Mouse (Mus musculus) embryonic facial prominence, embryonic 11.5 days (tissue): ENCODE results near the gene Myh10. TPM values are rescaled to one million over a fixed set of nuclear protein-coding genes. Genes with fewer than 3 reads are reported as not detected.

ENCODE experiments used
- ATAC-seq: fragments of 200-750 bp; cut with Nextera tagmentation; replicated peaks from 2 replicates; pipeline ENCODE4 v1.8.0; 2017; ENCODE audit warnings: low read depth; ENCODE audit not compliant: insufficient number of reproducible peaks, low FRiP score, low TSS enrichment
- DNase-seq: peaks from one replicate; pipeline ENCODE4 v3.0.0-alpha.2; 2015; ENCODE audit warnings: low spot score
- H3K27ac ChIP-seq: fragments of 300-500 bp; sonication (generic); replicated peaks from 2 replicates; pipeline ENCODE4 v1.5.1; 2014; ENCODE audit warnings: mild to moderate bottlenecking, low read depth, low read length, control low read depth
- H3K27me3 ChIP-seq: fragments of 300-500 bp; sonication (generic); 2 replicates; pipeline ENCODE4 v1.6.1; 2014; ENCODE audit warnings: mild to moderate bottlenecking, low read length, moderate library complexity, mixed read lengths; ENCODE audit not compliant: control insufficient read depth, insufficient read depth
- H3K36me3 ChIP-seq: fragments of 300-500 bp; sonication (generic); replicated peaks from 2 replicates; pipeline ENCODE4 v1.6.1; 2014; ENCODE audit warnings: low read depth, mild to moderate bottlenecking, low read length, moderate library complexity, mixed read lengths; ENCODE audit not compliant: control insufficient read depth, insufficient read depth
- H3K4me1 ChIP-seq: fragments of 300-500 bp; sonication (generic); 2 replicates; pipeline ENCODE4 v1.6.1; 2014; ENCODE audit warnings: low read length, mixed read lengths; ENCODE audit not compliant: control insufficient read depth, insufficient read depth
- H3K4me2 ChIP-seq: fragments of 300-500 bp; sonication (generic); 2 replicates; pipeline ENCODE4 v1.6.1; 2014; ENCODE audit warnings: low read depth, mild to moderate bottlenecking, control low read depth, low read length, moderate library complexity
- H3K4me3 ChIP-seq: fragments of 300-500 bp; sonication (generic); 2 replicates; pipeline ENCODE4 v1.5.1; 2014; ENCODE audit warnings: low read depth, low read length, control low read depth
- H3K9ac ChIP-seq: fragments of 300-500 bp; sonication (generic); replicated peaks from 2 replicates; pipeline ENCODE4 v1.6.1; 2014; ENCODE audit warnings: mild to moderate bottlenecking, control low read depth, low read length
- H3K9me3 ChIP-seq: fragments of 300-500 bp; sonication (generic); replicated peaks from 2 replicates; pipeline ENCODE4 v1.6.1; 2016; ENCODE audit warnings: mild to moderate bottlenecking, low read length, inconsistent platforms, mixed read lengths; ENCODE audit not compliant: control insufficient read depth
- WGBS: fragments of 180-500 bp; shearing (Covaris S2); extraction: QIAGEN DNeasy Blood & Tissue Kit; methylation state at CpG from one replicate; pipeline ENCODE4 v1.1.7; 2014; 5-methylcytosine and 5-hydroxymethylcytosine counted together
- polyA plus RNA-seq: library from polyadenylated mRNA; unstranded; fragments of >200 nt; fragmentation: Nextera tagmentation; extraction: Ambion mirVana; gene quantifications from 2 replicates; pipeline ENCODE4 v1.2.1, GENCODE M21; 2014

The Myh10 gene
- polyA plus RNA-seq, 1 experiment from 2014 or later, result 146 TPM

GRCm38 (mm10) chr11:68657811-68658210, 33.5 kb upstream of the Myh10 start:
- H3K9ac ChIP-seq, result no peak overlapping the region; the same call in 1 of the 2 replicates
- no peak for ATAC-seq

DNA sequence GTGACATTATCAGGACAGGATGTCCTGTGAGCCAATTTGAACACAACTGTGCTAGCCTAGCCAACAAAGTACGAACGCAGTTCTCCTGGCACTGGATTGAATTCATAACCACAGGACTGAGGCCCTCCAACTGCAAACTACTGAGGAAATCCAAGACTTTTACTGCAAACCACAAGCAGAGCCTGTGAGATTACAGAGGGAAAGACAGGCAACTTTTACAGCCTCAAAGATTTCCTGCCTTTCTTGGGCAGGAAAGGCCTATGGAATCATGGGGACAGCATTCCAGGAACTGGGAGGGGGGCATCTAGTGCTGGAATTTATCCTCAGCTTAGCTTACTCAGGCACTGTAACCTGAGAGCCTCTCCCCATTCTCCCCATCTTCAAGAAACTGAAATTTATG, 26.0 kb upstream of the Myh10 start:
- no peak overlapping the region for H3K9ac ChIP-seq
- no peak overlapping the region for H3K4me2 ChIP-seq
- no peaks in the 10 kb centered on the region for H3K4me1 ChIP-seq
- H3K36me3 ChIP-seq, result no peaks in the 10 kb centered on the region
- DNase-seq (peak; percentile 20), ATAC-seq (no peak)
- no peaks in the 10 kb centered on the region for H3K9me3 ChIP-seq
- H3K4me3 ChIP-seq, result no peak overlapping the region
- H3K27ac ChIP-seq, result no peak overlapping the region
- 83% methylated on average over 2 of the region's 2 CpGs for WGBS
- no peaks in the 10 kb centered on the region for H3K27me3 ChIP-seq

More at GRCm38 (mm10) chr11:68657811-68658210, 33.5 kb upstream of the Myh10 start:
- DNase-seq, result no peak
- Histone ChIP-seq H3K27me3 (no peaks in the 10 kb centered on the region), H3K27ac (no peak overlapping the region), H3K4me3 (no peak overlapping the region), H3K36me3 (no peaks in the 10 kb centered on the region), H3K4me1 (no peaks in the 10 kb centered on the region), H3K4me2 (no peak overlapping the region), H3K9me3 (no peaks in the 10 kb centered on the region)
- 68% methylated on average over 9 of the region's 9 CpGs for WGBS

GRCm38 (mm10) chr11:68666210-68666609, 25.1 kb upstream of the Myh10 start:
- no peak overlapping the region for H3K9ac ChIP-seq
- no peak overlapping the region for H3K4me3 ChIP-seq
- H3K27ac ChIP-seq, result no peak overlapping the region
- DNase-seq (no peak), ATAC-seq (no peak)
- 52% methylated on average over 2 of the region's 2 CpGs for WGBS
- H3K36me3 ChIP-seq, result no peaks in the 10 kb centered on the region
- H3K9me3 ChIP-seq, result no peaks in the 10 kb centered on the region
- H3K4me2 ChIP-seq, result no peak overlapping the region
- no peaks in the 10 kb centered on the region for H3K4me1 ChIP-seq
- no peaks in the 10 kb centered on the region for H3K27me3 ChIP-seq

- DNase-seq, result no peak
- H3K27me3 ChIP-seq, result no peaks in the 10 kb centered on the region
- no peak overlapping the region for H3K4me3 ChIP-seq
- no peak overlapping the region for H3K27ac ChIP-seq
- H3K9me3 ChIP-seq, result no peaks in the 10 kb centered on the region
- WGBS, result 70% methylated on average over 5 of the region's 5 CpGs
- no peak overlapping the region for H3K4me2 ChIP-seq
- ATAC-seq, result no peak
- no peaks in the 10 kb centered on the region for H3K36me3 ChIP-seq
- no peaks in the 10 kb centered on the region for H3K4me1 ChIP-seq
- H3K9ac ChIP-seq, result no peak overlapping the region
Measured at GRCm38 (mm10) chr11:68672270-68672970, 18.9 kb upstream of the Myh10 start.

DNA sequence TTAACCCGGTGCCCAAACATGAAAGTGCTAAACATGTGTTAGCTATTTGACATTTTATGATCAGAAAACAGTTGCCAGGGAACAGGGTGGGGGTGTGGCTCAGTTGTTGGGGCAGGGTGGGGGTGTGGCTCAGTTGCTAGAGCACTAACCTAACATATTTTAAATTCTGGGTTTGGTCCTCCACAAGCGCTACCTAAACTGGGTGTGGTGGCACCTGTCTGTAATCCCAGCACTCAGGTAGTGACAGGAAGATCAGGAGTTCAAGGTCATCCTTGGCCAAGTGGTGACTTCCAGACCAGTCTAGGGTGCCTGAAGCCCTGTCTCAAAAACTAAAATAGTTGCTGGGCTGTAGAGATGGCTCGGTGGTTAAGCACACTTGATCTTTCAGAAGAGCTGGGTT, 17.3 kb upstream of the Myh10 start:
- Histone ChIP-seq H3K27me3 (no peaks in the 10 kb centered on the region), H3K9me3 (no peaks in the 10 kb centered on the region), H3K27ac (no peak overlapping the region), H3K4me3 (no peak overlapping the region), H3K4me1 (no peaks in the 10 kb centered on the region), H3K9ac (no peak overlapping the region), H3K36me3 (no peaks in the 10 kb centered on the region), H3K4me2 (no peak overlapping the region)
- no peak for ATAC-seq
- 75% methylated on average over 3 of the region's 3 CpGs for WGBS
- DNase-seq, result no peak

- Histone ChIP-seq H3K27ac (no peak overlapping the region), H3K4me1 (no peaks in the 10 kb centered on the region)
- 74% methylated on average over 3 of the region's 3 CpGs for WGBS
Measured at GRCm38 (mm10) chr11:68674643-68675042, 16.7 kb upstream of the Myh10 start.

GRCm38 (mm10) chr11:68675274-68675673, 16.1 kb upstream of the Myh10 start:
- WGBS, result 85% methylated on average over 3 of the region's 3 CpGs
- Histone ChIP-seq H3K27me3 (no peaks in the 10 kb centered on the region), H3K9ac (no peak overlapping the region), H3K4me3 (no peak overlapping the region), H3K36me3 (no peaks in the 10 kb centered on the region), H3K9me3 (no peaks in the 10 kb centered on the region), H3K4me2 (no peak overlapping the region), H3K4me1 (no peaks in the 10 kb centered on the region), H3K27ac (no peak overlapping the region)
- ATAC-seq, result no peak
- no peak for DNase-seq

More at GRCm38 (mm10) chr11:68674643-68675042, 16.7 kb upstream of the Myh10 start:
- Histone ChIP-seq H3K27me3 (no peaks in the 10 kb centered on the region), H3K4me3 (no peak overlapping the region), H3K9me3 (no peaks in the 10 kb centered on the region), H3K36me3 (no peaks in the 10 kb centered on the region), H3K9ac (no peak overlapping the region), H3K4me2 (no peak overlapping the region)
- no peak for DNase-seq
- ATAC-seq, result no peak

DNA sequence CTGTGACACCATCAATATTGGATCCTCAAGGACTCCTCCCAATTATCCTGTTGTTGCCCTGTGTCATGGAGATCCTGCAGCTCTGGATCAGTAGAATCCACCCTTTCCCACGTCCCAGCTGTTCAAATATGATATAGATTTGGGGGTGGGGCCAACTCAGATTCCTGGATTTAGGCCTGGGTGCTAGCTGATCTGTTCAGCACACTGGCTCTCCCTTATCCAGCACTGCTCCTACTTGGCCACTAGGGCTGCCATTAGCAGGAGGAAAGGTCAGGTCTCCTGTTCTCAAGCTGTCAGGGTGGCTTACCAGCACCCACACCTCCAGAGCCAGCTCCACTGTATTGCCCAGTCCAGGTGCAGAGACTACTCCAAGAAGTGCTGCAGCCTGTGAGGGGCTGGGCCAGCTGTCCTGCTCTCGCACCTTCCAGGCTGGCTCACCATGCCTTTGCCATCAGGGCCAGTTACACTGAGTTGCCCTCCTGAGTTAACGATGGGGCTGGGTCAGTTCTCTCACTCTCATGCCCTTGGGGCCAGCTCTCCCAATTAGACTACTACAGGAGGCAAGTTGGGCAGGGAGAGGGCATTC, 10.0 kb upstream of the Myh10 start:
- Histone ChIP-seq H3K9ac (no peak overlapping the region), H3K4me2 (no peak overlapping the region), H3K4me3 (no peak overlapping the region), H3K27me3 (no peaks in the 10 kb centered on the region), H3K4me1 (no peaks in the 10 kb centered on the region), H3K36me3 (no peaks in the 10 kb centered on the region), H3K27ac (no peak overlapping the region), H3K9me3 (no peaks in the 10 kb centered on the region)
- DNase-seq (no peak), ATAC-seq (no peak)
- 66% methylated on average over 3 of the region's 3 CpGs for WGBS
